Mouse (Mus musculus): ENCODE data around the gene Acsbg2.

DNA sequence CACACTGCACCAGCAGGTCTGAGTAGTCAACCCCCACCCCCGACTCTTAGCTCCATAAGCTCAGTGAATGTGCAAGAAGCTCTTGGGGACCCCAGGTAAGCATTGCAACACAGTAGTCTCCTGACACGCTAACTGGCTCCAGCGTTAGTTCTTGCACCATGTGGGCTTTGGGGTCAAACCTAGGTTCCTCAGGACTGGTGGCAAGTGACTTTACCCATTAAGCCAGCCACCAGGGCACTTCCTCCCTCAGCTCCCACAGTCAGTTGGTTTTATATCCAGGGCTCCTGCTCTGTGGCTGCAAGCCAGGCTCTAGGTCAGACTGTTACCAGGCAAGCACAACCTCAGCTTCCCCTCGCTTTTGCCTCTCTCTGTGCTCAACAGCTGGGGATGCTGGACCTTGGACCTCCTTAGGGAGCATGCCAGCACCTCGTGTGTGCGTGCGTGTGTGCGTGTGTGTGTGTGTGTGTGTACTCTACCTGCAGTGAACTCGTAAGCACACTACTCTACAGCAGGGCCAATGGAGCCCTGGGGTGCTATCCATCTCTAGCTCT lies 21.2 kb upstream of the Acsbg2 start:
- no peak for TF ChIP-seq CTCF (IDR thresholded peaks at IDR 0.05; ENCODE audit: insufficient read depth, low read depth, low read length)
- no peak for TF ChIP-seq POLR2A (IDR thresholded peaks at IDR 0.05; ENCODE audit: insufficient read depth, low read depth, low read length)
